Mouse (Mus musculus) heart, embryonic 10.5 days (tissue): ENCODE data around the gene Ankrd10. TPM values are rescaled to one million over a fixed set of nuclear protein-coding genes. Genes with fewer than 3 reads are reported as not detected.
"Not testable (repeated sequence)": the region's sequence is repeated elsewhere in the genome, so short reads cannot be mapped to it uniquely, and the experiment has no call there.

Experiments used
- DNase-seq: peaks from one replicate; pipeline ENCODE4 v3.0.0-alpha.2; 2017; ENCODE audit warnings: low spot score
- H3K27ac ChIP-seq: fragments of 300-500 bp; sonication (generic); 2 replicates; pipeline ENCODE4 v1.5.1; 2016; ENCODE audit warnings: mild to moderate bottlenecking
- H3K27me3 ChIP-seq: fragments of 300-500 bp; sonication (generic); 2 replicates; pipeline ENCODE4 v1.6.1; 2016; ENCODE audit warnings: mild to moderate bottlenecking; ENCODE audit not compliant: poor library complexity, insufficient read depth, severe bottlenecking
- H3K36me3 ChIP-seq: fragments of 300-500 bp; sonication (generic); 2 replicates; pipeline ENCODE4 v1.6.1; 2016; ENCODE audit warnings: mild to moderate bottlenecking, moderate library complexity
- H3K4me1 ChIP-seq: fragments of 300-500 bp; sonication (generic); 2 replicates; pipeline ENCODE4 v1.6.1; 2016; ENCODE audit warnings: mild to moderate bottlenecking
- H3K4me3 ChIP-seq: fragments of 300-500 bp; sonication (generic); 2 replicates; pipeline ENCODE4 v1.5.1; 2016; ENCODE audit warnings: mild to moderate bottlenecking, moderate library complexity
- H3K9me3 ChIP-seq: fragments of 300-500 bp; sonication (generic); 2 replicates; pipeline ENCODE4 v1.6.1; 2016; ENCODE audit warnings: mild to moderate bottlenecking, moderate library complexity
- WGBS: fragments of 180-500 bp; shearing (Covaris S2); methylation state at CpG from one replicate; pipeline ENCODE4 v1.1.7; 2016; 5-methylcytosine and 5-hydroxymethylcytosine counted together
- microRNA-seq: library from miRNA; unstranded; fragments of <30 nt; microRNA quantifications from one replicate; pipeline ENCODE4, GENCODE M21; 2017
- polyA plus RNA-seq: library from polyadenylated mRNA; unstranded; fragments of >200 nt; fragmentation: Nextera tagmentation; extraction: Ambion mirVana; gene quantifications from 2 replicates; pipeline ENCODE4 v1.2.1, GENCODE M21; 2016

Ankrd10 gene
- polyA plus RNA-seq, 1 experiment from 2014 or later = 91.2 TPM

- DNase-seq = no peak
Measured at GRCm38 (mm10) chr8:11569260-11570097, 66.1 kb downstream of the Ankrd10 start.

GRCm38 (mm10) chr8:11568193-11568592, 67.4 kb downstream of the Ankrd10 start:
- H3K4me3 ChIP-seq, H3K4me1 ChIP-seq, H3K27me3 ChIP-seq, DNase-seq, H3K9me3 ChIP-seq, H3K27ac ChIP-seq: not testable (repeated sequence)
- 90% methylated on average over 2 of the region's 2 CpGs for WGBS
- H3K36me3 ChIP-seq = peaks cover 45% of the 10 kb centered on the region

More at GRCm38 (mm10) chr8:11569260-11570097, 66.1 kb downstream of the Ankrd10 start:
- Histone ChIP-seq H3K9me3 (no peaks in the 10 kb centered on the region), H3K27me3 (no peaks in the 10 kb centered on the region), H3K27ac (no peak overlapping the region), H3K4me3 (no peak overlapping the region), H3K36me3 (peaks cover 32% of the 10 kb centered on the region), H3K4me1 (peaks cover 12% of the 10 kb centered on the region)
- WGBS = 82% methylated on average over 22 of the region's 22 CpGs

GRCm38 (mm10) chr8:11564721-11565120, 70.8 kb downstream of the Ankrd10 start:
- Histone ChIP-seq H3K27me3 (no peaks in the 10 kb centered on the region), H3K9me3 (no peaks in the 10 kb centered on the region), H3K36me3 (peaks cover 66% of the 10 kb centered on the region), H3K4me3 (no peak overlapping the region), H3K27ac (no peak overlapping the region), H3K4me1 (peaks cover 5% of the 10 kb centered on the region)
- DNase-seq = no peak
- WGBS = 88% methylated on average over 7 of the region's 7 CpGs

- no peaks in the 10 kb centered on the region for H3K27me3 ChIP-seq
- H3K27ac ChIP-seq = no peak overlapping the region
- no peaks in the 10 kb centered on the region for H3K9me3 ChIP-seq
- H3K4me1 ChIP-seq = peaks cover 10% of the 10 kb centered on the region
- no peak overlapping the region for H3K4me3 ChIP-seq
- peaks cover 66% of the 10 kb centered on the region for H3K36me3 ChIP-seq
- WGBS = 95% methylated on average over 5 of the region's 5 CpGs
- no peak for DNase-seq
Measured at GRCm38 (mm10) chr8:11564236-11564635, 71.3 kb downstream of the Ankrd10 start.

Small RNA genes within 50 kb of the gene (microRNA-seq; reads per million reads assigned to microRNA genes)
- 2.3 reads per million for gene Mir7238

Other genes starting within 250 kb of the Ankrd10 start
- gene Rab20, start 157.0 kb downstream of the Ankrd10 start, polyA plus RNA-seq = 11.2 and 21.9 TPM in 2 replicates
- 86.1 and 92.1 TPM in 2 replicates for gene Naxd, start 138.3 kb downstream of the Ankrd10 start, polyA plus RNA-seq
- gene Cars2, start 85.0 kb downstream of the Ankrd10 start, polyA plus RNA-seq = 24.5 and 27.9 TPM in 2 replicates
- 21.8 and 27.7 TPM in 2 replicates for gene Ing1, start 80.2 kb downstream of the Ankrd10 start, polyA plus RNA-seq
- not detected in 2 replicates for gene 1700016D06Rik, start 65.3 kb upstream of the Ankrd10 start, polyA plus RNA-seq
- gene Arhgef7, start 92.0 kb upstream of the Ankrd10 start, polyA plus RNA-seq = 47.5 and 61.3 TPM in 2 replicates
- gene Tex29, start 204.7 kb upstream of the Ankrd10 start, polyA plus RNA-seq = not detected in 2 replicates